Mouse (Mus musculus): ENCODE data around the gene Ldlrap1.

Gene Ldlrap1

DNA sequence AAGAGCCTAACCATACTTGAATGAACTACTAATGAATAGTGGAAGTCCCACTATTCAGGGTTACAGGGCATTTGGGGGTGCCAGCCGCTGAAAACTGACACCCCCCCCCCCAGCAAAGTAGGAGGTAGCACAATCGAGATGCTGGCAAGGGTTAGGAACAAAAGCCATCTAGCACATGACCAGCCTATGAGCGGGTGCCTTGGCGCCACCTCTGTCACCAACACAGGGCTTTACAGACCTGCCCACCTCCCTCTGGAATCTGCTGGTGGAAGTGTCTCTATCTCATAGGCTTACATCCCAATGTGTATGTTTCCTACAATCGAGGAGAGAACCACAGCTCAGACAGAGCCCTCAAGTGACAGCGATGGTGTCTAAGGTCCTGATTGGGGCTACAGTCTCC lies 17.0 kb downstream of the Ldlrap1 start:
- no peak for DNase-seq

DNA sequence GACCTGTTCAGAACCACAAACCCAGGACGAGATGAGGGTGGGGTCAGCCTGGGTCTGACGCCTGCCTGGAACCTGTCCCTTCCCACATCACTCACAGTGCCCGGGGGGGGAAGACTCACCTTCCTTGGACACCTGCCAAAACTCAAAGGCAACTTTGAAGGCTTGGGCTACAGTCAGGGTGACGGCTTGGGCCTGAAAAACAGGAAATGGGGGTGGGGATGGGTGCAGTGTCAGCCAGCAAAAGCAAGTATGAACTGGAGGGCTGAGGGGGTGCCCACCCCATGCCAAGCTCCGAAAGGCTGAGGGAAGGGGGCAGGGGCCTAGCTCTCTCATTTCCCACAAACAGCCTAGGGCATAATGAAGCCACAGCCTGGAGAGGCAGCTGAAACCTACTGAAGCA lies 17.6 kb downstream of the Ldlrap1 start:
- DNase-seq = no peak

- DNase-seq = no peak
Measured at GRCm38 (mm10) chr4:134749301-134750030, 18.4 kb downstream of the Ldlrap1 start.

- DNase-seq = peak; percentile 36 to 61
Measured at GRCm38 (mm10) chr4:134745900-134746661, 21.7 kb downstream of the Ldlrap1 start.

DNA sequence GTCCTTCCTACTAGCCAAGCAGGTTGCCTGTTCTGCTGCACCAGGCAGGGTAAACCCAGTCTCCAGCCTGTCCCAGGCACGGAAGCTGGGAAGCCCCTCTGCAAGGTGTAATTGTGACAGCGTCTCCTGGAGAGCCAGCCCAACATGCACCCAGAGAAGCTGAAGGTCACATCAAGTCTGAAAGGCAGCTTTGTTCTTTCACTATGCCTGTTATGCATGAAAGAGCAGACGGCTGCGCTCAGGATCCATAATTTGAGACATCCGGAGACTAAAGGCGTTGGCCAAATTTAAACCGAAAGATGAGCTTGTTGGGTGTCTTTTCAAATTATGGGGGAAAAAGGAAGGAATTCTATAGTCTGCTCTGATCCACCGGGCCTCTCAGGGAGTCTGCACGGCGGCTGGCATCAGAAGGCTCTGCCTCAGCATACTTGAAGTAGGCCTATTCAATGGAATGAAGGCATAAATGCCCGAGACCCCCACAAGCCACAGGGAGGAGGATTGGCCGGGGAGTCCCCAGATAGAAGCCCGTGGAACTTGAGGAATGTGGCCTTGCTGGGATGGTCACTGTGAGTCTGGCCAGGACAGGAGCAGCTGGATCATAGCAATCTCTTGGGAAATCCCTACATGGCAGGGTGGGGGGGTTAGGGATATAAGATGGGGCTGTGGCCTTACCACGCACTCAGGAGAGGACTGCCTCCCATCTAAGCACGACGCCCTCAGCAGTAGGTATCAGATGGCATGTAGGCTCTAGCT lies 23.8 kb downstream of the Ldlrap1 start:
- DNase-seq = no peak

DNA sequence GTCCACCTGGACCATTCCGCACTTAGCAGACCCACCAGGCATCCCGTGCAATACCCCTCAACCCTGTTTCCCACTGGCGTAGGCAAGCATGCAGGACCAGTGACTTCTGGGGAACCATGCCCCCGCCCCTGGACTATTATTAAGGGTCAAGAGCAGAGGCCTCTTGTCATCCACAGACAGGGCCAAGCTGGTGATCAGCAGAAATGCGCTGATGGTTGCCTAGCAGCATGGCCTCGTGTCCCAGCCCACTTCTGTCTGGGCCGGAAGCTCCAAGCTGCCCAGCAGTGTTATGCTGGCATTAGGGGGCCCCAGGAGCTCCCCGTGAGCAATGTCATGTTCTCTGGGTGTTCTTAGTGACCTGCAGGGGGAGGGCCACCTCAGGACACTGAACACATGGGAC lies 25.9 kb downstream of the Ldlrap1 start:
- DNase-seq = no peak

- DNase-seq = no peak
Measured at GRCm38 (mm10) chr4:134740186-134740585, 27.6 kb downstream of the Ldlrap1 start.

DNA sequence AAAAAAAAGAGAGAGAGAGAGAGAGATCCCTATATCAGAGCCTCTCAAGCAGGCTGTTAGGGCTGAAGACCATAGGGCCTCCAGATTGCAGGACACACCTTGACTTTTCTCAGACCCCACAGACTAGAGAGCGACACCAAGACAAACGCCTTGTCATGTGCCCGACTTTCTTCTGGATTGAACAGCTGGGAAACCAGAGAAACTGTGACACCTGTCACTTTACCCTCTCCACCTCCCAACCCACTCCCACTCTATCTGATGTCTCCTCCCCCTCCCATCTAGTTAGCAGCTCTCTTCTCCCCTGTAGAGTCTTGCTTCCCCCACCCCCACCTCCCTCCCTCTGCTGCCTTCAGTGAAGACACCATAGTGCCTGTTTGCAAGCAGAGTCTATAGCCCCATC lies 28.3 kb downstream of the Ldlrap1 start:
- DNase-seq = no peak

- no peak for DNase-seq
Measured at GRCm38 (mm10) chr4:134737365-134737910, 30.4 kb downstream of the Ldlrap1 start.

- no peak for DNase-seq
Measured at GRCm38 (mm10) chr4:134736147-134736546, 31.7 kb downstream of the Ldlrap1 start.

DNA sequence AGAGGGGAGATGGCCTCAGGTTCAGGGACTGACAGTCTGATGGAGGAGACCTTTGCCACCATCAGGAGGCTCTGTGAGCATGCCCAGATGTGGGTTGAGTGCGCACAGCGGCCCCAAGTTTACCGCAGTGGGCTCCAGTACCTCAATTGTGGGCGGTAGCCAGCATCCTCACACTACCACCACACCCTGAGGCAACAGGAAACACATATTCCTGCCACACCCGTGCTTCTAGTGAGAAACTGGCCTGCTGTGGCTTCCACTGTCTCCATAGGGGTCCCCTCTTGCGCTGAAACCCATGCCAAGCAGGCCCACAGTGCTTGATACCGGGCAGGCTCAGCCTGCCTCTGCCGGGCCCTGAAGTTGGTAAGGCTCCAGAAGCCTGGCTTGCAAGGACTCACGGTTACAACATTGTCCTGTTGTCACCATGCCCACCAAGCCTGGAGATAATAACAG lies 33.2 kb downstream of the Ldlrap1 start:
- DNase-seq = no peak

DNA sequence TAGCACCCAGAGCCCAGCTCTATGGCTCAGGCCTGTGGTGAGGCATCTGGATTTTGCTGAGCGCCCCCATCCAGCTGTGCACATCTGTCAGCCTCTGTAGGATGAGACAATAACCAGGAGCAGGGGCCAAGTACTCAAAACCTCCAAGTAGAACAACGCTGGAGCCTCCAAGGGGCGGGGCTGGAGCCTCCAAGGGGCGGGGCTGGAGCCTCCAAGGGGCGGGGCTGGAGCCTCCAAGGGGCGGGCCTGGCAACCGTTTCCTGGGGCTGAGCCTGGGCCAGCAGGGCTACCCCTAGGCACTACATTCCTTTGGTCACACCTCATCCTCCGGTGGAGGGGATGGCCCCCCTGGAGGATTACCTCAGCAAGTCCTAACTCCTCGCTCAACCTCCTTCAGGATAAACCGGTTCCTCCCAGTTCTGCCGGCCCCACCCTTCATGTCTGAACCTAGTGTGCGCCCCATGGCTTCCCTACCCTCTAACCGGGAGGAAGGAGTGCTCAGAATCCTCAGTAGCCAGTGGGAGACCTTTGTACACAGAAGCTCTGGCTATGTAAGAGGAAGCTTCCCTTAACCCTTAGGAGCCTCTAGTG lies 33.7 kb downstream of the Ldlrap1 start:
- no peak for DNase-seq

DNA sequence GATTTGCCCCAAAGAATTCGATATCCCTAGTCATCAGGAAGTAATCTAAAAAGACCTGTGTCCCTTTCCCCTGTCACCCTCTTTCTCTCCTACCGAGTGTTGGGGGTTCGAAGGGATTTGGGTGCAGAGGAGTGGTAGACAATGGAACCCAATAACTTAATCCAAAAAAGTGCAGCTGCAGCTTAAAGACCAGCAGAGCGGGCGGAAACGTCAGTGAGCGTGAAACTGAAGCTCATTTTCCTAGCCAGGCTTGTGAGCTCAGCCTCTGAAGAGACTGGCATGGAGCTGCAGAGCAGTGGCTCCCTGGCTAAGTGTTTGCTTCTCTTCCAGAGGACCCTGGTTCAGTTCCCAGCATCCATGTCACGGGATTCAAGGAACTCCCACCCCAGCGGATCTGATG lies 34.5 kb downstream of the Ldlrap1 start:
- DNase-seq = no peak

DNA sequence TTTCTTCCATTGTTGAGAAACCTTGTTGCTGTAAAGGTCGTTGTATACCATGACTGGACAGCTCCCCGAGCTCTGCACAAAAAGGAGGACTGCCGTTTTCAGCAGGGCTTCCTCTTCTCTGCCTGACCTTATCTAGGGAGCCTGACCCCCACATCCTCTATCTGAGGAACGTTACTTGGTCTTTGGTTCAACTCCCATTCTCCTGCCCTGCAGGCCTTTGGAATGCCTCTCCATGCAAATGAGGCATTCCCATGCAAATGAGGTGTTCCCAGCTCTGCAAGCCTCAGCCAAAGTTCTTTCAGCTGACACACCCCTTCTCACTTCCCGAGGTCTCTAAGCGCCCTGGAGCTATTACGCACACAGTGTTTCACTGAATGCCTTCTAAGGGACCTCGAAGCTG lies 37.7 kb downstream of the Ldlrap1 start:
- no peak for DNase-seq

GRCm38 (mm10) chr4:134725735-134726345 lies 42.0 kb downstream of the Ldlrap1 start:
- DNase-seq = peak in 1 of 2 experiments; percentile 43

GRCm38 (mm10) chr4:134724974-134725373 lies 42.9 kb downstream of the Ldlrap1 start:
- no peak for DNase-seq

GRCm38 (mm10) chr4:134723251-134723650 lies 44.6 kb downstream of the Ldlrap1 start:
- DNase-seq = no peak

- no peak for DNase-seq
Measured at GRCm38 (mm10) chr4:134721076-134721475, 46.7 kb downstream of the Ldlrap1 start.

- DNase-seq = no peak
Measured at GRCm38 (mm10) chr4:134720371-134720770, 47.5 kb downstream of the Ldlrap1 start.

- no peak for DNase-seq
Measured at GRCm38 (mm10) chr4:134719489-134719888, 48.3 kb downstream of the Ldlrap1 start.

GRCm38 (mm10) chr4:134713937-134714336 lies 53.9 kb downstream of the Ldlrap1 start:
- DNase-seq = peak; percentile 89 to 90

DNA sequence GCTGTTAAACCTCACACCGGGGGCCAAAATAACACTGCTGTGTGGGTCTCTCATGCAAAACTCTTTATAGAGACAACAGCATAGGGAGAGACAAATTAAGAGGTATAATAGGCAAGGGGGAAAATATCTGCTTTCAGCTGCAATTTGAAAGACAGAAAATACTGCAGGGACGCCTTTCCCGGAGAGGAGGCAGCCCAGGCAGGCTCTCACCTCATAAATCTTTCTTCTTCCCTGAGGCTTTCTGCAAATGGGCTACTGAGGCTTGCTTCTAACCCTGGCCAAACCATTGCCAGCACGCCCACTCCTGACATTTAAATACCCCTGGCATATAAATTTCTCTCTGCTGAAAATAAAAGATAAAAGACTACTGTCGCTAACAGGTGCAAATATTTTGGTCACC lies 62.5 kb downstream of the Ldlrap1 start:
- DNase-seq = no peak

Data from cerebellum, postnatal 14 days (tissue).